Mouse (Mus musculus) left cerebral cortex, postnatal 25 days (tissue): ENCODE data around the gene Padi4. TPM values are rescaled to one million over a fixed set of nuclear protein-coding genes. Genes with fewer than 3 reads are reported as not detected.

ENCODE experiments used
- DNase-seq, 2 experiments: peaks; one replicate each; pipeline ENCODE4 v3.0.0; 2022; ENCODE audit warnings: low spot score in 2 of 2, mixed read lengths in 1 of 2
- intact Hi-C: fragments of 180-260 bp; cut with DNase I; formaldehyde crosslinking; loops from one replicate; pipeline ENCODE4 v1.15.1; 2025
- microRNA-seq, 2 experiments: library from miRNA; unstranded; fragments of <30 nt; microRNA quantifications; one replicate each; pipeline ENCODE4 v1.2.0; 2022
- total RNA-seq, 2 experiments: library from RNA; stranded (reverse); gene quantifications; 2 replicates each; pipeline ENCODE4 v1.2.3; 2021

Gene Padi4
- total RNA-seq, 2 experiments from 2014 or later: not detected

GRCm38 (mm10) chr4:140709617-140710016, 64.4 kb downstream of the Padi4 start:
- DNase-seq: no peak
- intact Hi-C loops: loop anchor here (10.0 kb wide), 1 partner anchor 365 kb away; the partner anchor contains the start of gene Necap2

GRCm38 (mm10) chr4:140709111-140709510, 64.9 kb downstream of the Padi4 start:
- intact Hi-C loops: loop anchor here (10.0 kb wide), 1 partner anchor 366 kb away; the partner anchor contains the start of gene Necap2

GRCm38 (mm10) chr4:140708297-140708927, 65.6 kb downstream of the Padi4 start:
- no peak for DNase-seq
- intact Hi-C loops: loop anchor here (10.0 kb wide), 1 partner anchor 366 kb away; the partner anchor contains the start of gene Necap2

More at GRCm38 (mm10) chr4:140709111-140709510, 64.9 kb downstream of the Padi4 start:
- DNase-seq: no peak

- DNase-seq: peak in 1 of 2 experiments; percentile 41
- intact Hi-C loops: loop anchor here (10.0 kb wide), 1 partner anchor 367 kb away; the partner anchor contains the start of gene Necap2
Observed at GRCm38 (mm10) chr4:140707615-140708014, 66.4 kb downstream of the Padi4 start.

- DNase-seq: no peak
- intact Hi-C loops: loop anchor here (5.0 to 10.0 kb wide), 2 partner anchors 258 to 371 kb away; partner anchors contain the start of genes Necap2 and Sdhb
Observed at GRCm38 (mm10) chr4:140704166-140704565, 69.9 kb downstream of the Padi4 start.

- no peak for DNase-seq
- intact Hi-C loops: loop anchor here (5.0 to 10.0 kb wide), 2 partner anchors 259 to 371 kb away; partner anchors contain the start of genes Necap2 and Sdhb
Observed at GRCm38 (mm10) chr4:140703636-140704035, 70.4 kb downstream of the Padi4 start.

- peak; percentile 75 to 84 for DNase-seq
- intact Hi-C loops: loop anchor here (1.0 to 10.0 kb wide), 3 partner anchors 11 to 372 kb away; partner anchors contain the start of genes Necap2 and Sdhb
Observed at GRCm38 (mm10) chr4:140702611-140703327, 71.3 kb downstream of the Padi4 start.

GRCm38 (mm10) chr4:140701716-140702561, 72.1 kb downstream of the Padi4 start:
- DNase-seq: peak in 1 of 2 experiments; percentile 49
- intact Hi-C loops: loop anchor here (1.0 to 10.0 kb wide), 3 partner anchors 11 to 373 kb away; partner anchors contain the start of genes Necap2 and Sdhb

GRCm38 (mm10) chr4:140701049-140701715, 72.9 kb downstream of the Padi4 start:
- intact Hi-C loops: loop anchor here (5.0 to 10.0 kb wide), 2 partner anchors 261 to 374 kb away; partner anchors contain the start of genes Necap2 and Sdhb
- peak; percentile 84 to 86 for DNase-seq

- no peak for DNase-seq
Observed at GRCm38 (mm10) chr4:140700269-140701018, 73.6 kb downstream of the Padi4 start, which contains the start of gene Rcc2. Gene Rcc2, plus strand, starts transcription at chr4:140700541.

GRCm38 (mm10) chr4:140699441-140700127, 74.5 kb downstream of the Padi4 start:
- DNase-seq: peak; percentile 71 to 87
- intact Hi-C loops: loop anchor here (5.0 to 10.0 kb wide), 2 partner anchors 263 to 375 kb away; partner anchors contain the start of genes Necap2 and Sdhb

More at GRCm38 (mm10) chr4:140700269-140701018, 73.6 kb downstream of the Padi4 start, which contains the start of gene Rcc2:
- intact Hi-C loops: loop anchor here (5.0 to 10.0 kb wide), 2 partner anchors 262 to 374 kb away; partner anchors contain the start of genes Necap2 and Sdhb

Small RNA genes lying within 50 kb of the gene (microRNA-seq; reads per million reads assigned to microRNA genes)
- 0 reads per million in 2 experiments for gene Gm25951

Other genes with a start within 250 kb of the Padi4 start
- gene Arhgef10l, start 108.2 kb downstream of the Padi4 start, total RNA-seq: 10 to 100 TPM; 53.2 to 57.9 TPM
- 10 to 100 TPM; 80.4 to 84.3 TPM for gene Rcc2, start 73.7 kb downstream of the Padi4 start, total RNA-seq
- under 1 TPM; 0.32 to 0.44 TPM for gene Padi6, start 31.6 kb downstream of the Padi4 start, total RNA-seq
- gene Padi3, start 36.4 kb upstream of the Padi4 start, total RNA-seq: not detected
- not detected for gene Padi1, start 71.5 kb upstream of the Padi4 start, total RNA-seq
- gene Padi2, start 132.1 kb upstream of the Padi4 start, total RNA-seq: 10 to 100 TPM in 1 of 2 experiments, 1 to 10 TPM in 1; 9.5 to 12.1 TPM
- 100 to 1,000 TPM; 187 to 191 TPM for gene Sdhb, start 187.0 kb upstream of the Padi4 start, total RNA-seq
- gene Atp13a2, start 212.6 kb upstream of the Padi4 start, total RNA-seq: 100 to 1,000 TPM; 162 to 171 TPM
- 1 to 10 TPM; 4.4 to 4.5 TPM for gene Mfap2, start 236.2 kb upstream of the Padi4 start, total RNA-seq